Mouse (Mus musculus): ENCODE data around the gene Olfr544. TPM values are rescaled to one million over a fixed set of nuclear protein-coding genes. Genes with fewer than 3 reads are reported as not detected.
A peak's percentile ranks its signal among the peaks of the same experiment; 100 is the strongest.

Olfr544 gene
- 0.05 and 0.06 TPM in 2 replicates for polyA plus RNA-seq (2015; fragmentation: Nextera tagmentation; extraction: Ambion mirVana)

GRCm38 (mm10) chr7:102488161-102488560, at the start of gene Olfr544:
Gene Olfr544, minus strand, starts transcription at chr7:102488313.
- Histone ChIP-seq H3K9ac (ENCODE audit: low read depth, low read length) (no peak within 1 kb of the TSS), H3K36me3 (ENCODE audit: insufficient read depth, low read length) (no peaks in the 10 kb centered on the region), H3K4me2 (ENCODE audit: low read length) (no peak within 1 kb of the TSS), H3K27me3 (ENCODE audit: insufficient read depth, low read length) (no peaks in the 10 kb centered on the region), H3K9me3 (replicated peaks; ENCODE audit: low read length) (no peaks in the 10 kb centered on the region), H3K4me3 (replicated peaks; ENCODE audit: low read depth, low read length) (no peak within 1 kb of the TSS), H3K27ac (no peak within 1 kb of the TSS), H3K4me1 (replicated peaks; ENCODE audit: insufficient read depth, low read length) (no peaks in the 10 kb centered on the region)
- ATAC-seq (replicated peaks; ENCODE audit: low FRiP score, low read depth) (no peak), DNase-seq (ENCODE audit: low spot score) (no peak)
- 42% methylated on average over 1 of the region's 1 CpGs for WGBS
- TF ChIP-seq CTCF (IDR thresholded peaks at IDR 0.05; ENCODE audit: low read depth): no peak

GRCm38 (mm10) chr7:102534449-102534848, 46.3 kb upstream of the Olfr544 start, which contains the start of gene Olfr547:
Gene Olfr547, plus strand, starts transcription at chr7:102534749.
- WGBS: 76% methylated on average over 1 of the region's 1 CpGs
- no peak within 1 kb of the TSS for H3K4me3 ChIP-seq (replicated peaks; ENCODE audit: low read depth, low read length)

GRCm38 (mm10) chr7:102529052-102529451, 40.9 kb upstream of the Olfr544 start:
- Histone ChIP-seq H3K4me2 (ENCODE audit: low read length) (no peak overlapping the region), H3K4me1 (replicated peaks; ENCODE audit: insufficient read depth, low read length) (no peaks in the 10 kb centered on the region), H3K27ac (no peak overlapping the region), H3K36me3 (ENCODE audit: insufficient read depth, low read length) (no peaks in the 10 kb centered on the region), H3K9ac (ENCODE audit: low read depth, low read length) (no peak overlapping the region), H3K27me3 (ENCODE audit: insufficient read depth, low read length) (no peaks in the 10 kb centered on the region), H3K9me3 (replicated peaks; ENCODE audit: low read length) (no peaks in the 10 kb centered on the region), H3K4me3 (replicated peaks; ENCODE audit: low read depth, low read length) (no peak overlapping the region)
- no peak for ATAC-seq (replicated peaks; ENCODE audit: low FRiP score, low read depth)
- WGBS: 84% methylated on average over 1 of the region's 1 CpGs
- no peak for TF ChIP-seq CTCF (IDR thresholded peaks at IDR 0.05; ENCODE audit: low read depth)
- no peak for DNase-seq (ENCODE audit: low spot score)

More at GRCm38 (mm10) chr7:102534449-102534848, 46.3 kb upstream of the Olfr544 start, which contains the start of gene Olfr547:
- Histone ChIP-seq H3K36me3 (ENCODE audit: insufficient read depth, low read length) (no peaks in the 10 kb centered on the region), H3K4me1 (replicated peaks; ENCODE audit: insufficient read depth, low read length) (no peaks in the 10 kb centered on the region), H3K9ac (ENCODE audit: low read depth, low read length) (no peak within 1 kb of the TSS), H3K27me3 (ENCODE audit: insufficient read depth, low read length) (no peaks in the 10 kb centered on the region), H3K27ac (no peak within 1 kb of the TSS), H3K9me3 (replicated peaks; ENCODE audit: low read length) (no peaks in the 10 kb centered on the region), H3K4me2 (ENCODE audit: low read length) (no peak within 1 kb of the TSS)
- no peak for TF ChIP-seq CTCF (IDR thresholded peaks at IDR 0.05; ENCODE audit: low read depth)
- DNase-seq (ENCODE audit: low spot score) (no peak), ATAC-seq (replicated peaks; ENCODE audit: low FRiP score, low read depth) (no peak)

- no peaks in the 10 kb centered on the region for H3K36me3 ChIP-seq (ENCODE audit: insufficient read depth, low read length)
- no peaks in the 10 kb centered on the region for H3K9me3 ChIP-seq (replicated peaks; ENCODE audit: low read length)
- DNase-seq (ENCODE audit: low spot score) (no peak), ATAC-seq (replicated peaks; ENCODE audit: low FRiP score, low read depth) (no peak)
- H3K27ac ChIP-seq: no peak overlapping the region
- WGBS: 76% methylated on average over 2 of the region's 2 CpGs
- no peak for TF ChIP-seq CTCF (IDR thresholded peaks at IDR 0.05; ENCODE audit: low read depth)
- no peaks in the 10 kb centered on the region; the same call in 1 of the 2 replicates for H3K4me1 ChIP-seq (replicated peaks; ENCODE audit: insufficient read depth, low read length)
- no peak overlapping the region for H3K4me2 ChIP-seq (ENCODE audit: low read length)
- no peak overlapping the region for H3K9ac ChIP-seq (ENCODE audit: low read depth, low read length)
- H3K4me3 ChIP-seq (replicated peaks; ENCODE audit: low read depth, low read length): no peak overlapping the region
- 0 out of 2 replicates have a peak, but pooled peaks cover 3% of the 10 kb centered on the region for H3K27me3 ChIP-seq (ENCODE audit: insufficient read depth, low read length)
Observed at GRCm38 (mm10) chr7:102517051-102517335, 28.9 kb upstream of the Olfr544 start.

GRCm38 (mm10) chr7:102516261-102517050, 28.3 kb upstream of the Olfr544 start:
- 61% methylated on average over 10 of the region's 10 CpGs for WGBS
- no peaks in the 10 kb centered on the region for H3K9me3 ChIP-seq (replicated peaks; ENCODE audit: low read length)
- 0 out of 2 replicates have a peak, but pooled peaks cover 3% of the 10 kb centered on the region for H3K27me3 ChIP-seq (ENCODE audit: insufficient read depth, low read length)
- H3K27ac ChIP-seq: no peak overlapping the region
- no peaks in the 10 kb centered on the region; the same call in 1 of the 2 replicates for H3K4me1 ChIP-seq (replicated peaks; ENCODE audit: insufficient read depth, low read length)
- DNase-seq (ENCODE audit: low spot score): peak; percentile 2
- H3K9ac ChIP-seq (ENCODE audit: low read depth, low read length): no peak overlapping the region
- no peak for TF ChIP-seq CTCF (IDR thresholded peaks at IDR 0.05; ENCODE audit: low read depth)
- H3K4me3 ChIP-seq (replicated peaks; ENCODE audit: low read depth, low read length): no peak overlapping the region
- no peak for ATAC-seq (replicated peaks; ENCODE audit: low FRiP score, low read depth)
- no peaks in the 10 kb centered on the region for H3K36me3 ChIP-seq (ENCODE audit: insufficient read depth, low read length)
- H3K4me2 ChIP-seq (ENCODE audit: low read length): no peak overlapping the region

- no peak for TF ChIP-seq CTCF (IDR thresholded peaks at IDR 0.05; ENCODE audit: low read depth)
- Histone ChIP-seq H3K4me1 (replicated peaks; ENCODE audit: insufficient read depth, low read length) (no peaks in the 10 kb centered on the region; the same call in 1 of the 2 replicates), H3K4me2 (ENCODE audit: low read length) (no peak overlapping the region), H3K27ac (no peak overlapping the region), H3K27me3 (ENCODE audit: insufficient read depth, low read length) (0 out of 2 replicates have a peak, but pooled peaks cover 3% of the 10 kb centered on the region), H3K36me3 (ENCODE audit: insufficient read depth, low read length) (no peaks in the 10 kb centered on the region), H3K9ac (ENCODE audit: low read depth, low read length) (no peak overlapping the region), H3K9me3 (replicated peaks; ENCODE audit: low read length) (no peaks in the 10 kb centered on the region), H3K4me3 (replicated peaks; ENCODE audit: low read depth, low read length) (no peak overlapping the region)
- no peak for DNase-seq (ENCODE audit: low spot score)
- WGBS: 69% methylated on average over 4 of the region's 4 CpGs
- no peak for ATAC-seq (replicated peaks; ENCODE audit: low FRiP score, low read depth)
Observed at GRCm38 (mm10) chr7:102514144-102514543, 26.0 kb upstream of the Olfr544 start.

Data from kidney, postnatal 0 days (tissue).